Mouse (Mus musculus): ENCODE data around the gene Tmsb4x. TPM values are rescaled to one million over a fixed set of nuclear protein-coding genes. Genes with fewer than 3 reads are reported as not detected.

Gene Tmsb4x
- polyA plus RNA-seq, 1 experiment from 2014 or later: 1,267 TPM

GRCm38 (mm10) chrX:167205813-167206520 lies 3.1 kb downstream of the Tmsb4x start:
- no peak overlapping the region for H3K4me2 ChIP-seq (ENCODE audit: low read depth, severe bottlenecking)
- no peak overlapping the region for H3K27ac ChIP-seq (replicated peaks; ENCODE audit: low read depth, low read length)
- H3K36me3 ChIP-seq (ENCODE audit: control insufficient read depth, insufficient read depth, low read length): no peaks in the 10 kb centered on the region
- ATAC-seq (ENCODE audit: insufficient number of reproducible peaks, low FRiP score, low TSS enrichment, low read depth) (no peak), DNase-seq (ENCODE audit: low spot score) (no peak)
- H3K9me3 ChIP-seq (ENCODE audit: control insufficient read depth, low read length): no peaks in the 10 kb centered on the region
- H3K4me1 ChIP-seq (ENCODE audit: control insufficient read depth, insufficient read depth, low read length): no peaks in the 10 kb centered on the region
- H3K27me3 ChIP-seq (ENCODE audit: control insufficient read depth, insufficient read depth, low read length): peaks cover 21% of the 10 kb centered on the region
- 72% methylated on average over 8 of the region's 8 CpGs for WGBS
- no peak overlapping the region for H3K9ac ChIP-seq (ENCODE audit: low read length)
- H3K4me3 ChIP-seq (ENCODE audit: low read depth, low read length): no peak overlapping the region

- no peaks in the 10 kb centered on the region for H3K4me1 ChIP-seq (ENCODE audit: control insufficient read depth, insufficient read depth, low read length)
- ATAC-seq (ENCODE audit: insufficient number of reproducible peaks, low FRiP score, low TSS enrichment, low read depth) (no peak), DNase-seq (ENCODE audit: low spot score) (no peak)
- H3K4me3 ChIP-seq (ENCODE audit: low read depth, low read length): no peak overlapping the region
- H3K9me3 ChIP-seq (ENCODE audit: control insufficient read depth, low read length): no peaks in the 10 kb centered on the region
- no peak overlapping the region for H3K4me2 ChIP-seq (ENCODE audit: low read depth, severe bottlenecking)
- 87% methylated on average over 2 of the region's 2 CpGs for WGBS
- H3K27ac ChIP-seq (replicated peaks; ENCODE audit: low read depth, low read length): no peak overlapping the region
- H3K36me3 ChIP-seq (ENCODE audit: control insufficient read depth, insufficient read depth, low read length): no peaks in the 10 kb centered on the region
- H3K9ac ChIP-seq (ENCODE audit: low read length): no peak overlapping the region
- H3K27me3 ChIP-seq (ENCODE audit: control insufficient read depth, insufficient read depth, low read length): peaks cover 3% of the 10 kb centered on the region; the same call in 1 of the 2 replicates
Measured at GRCm38 (mm10) chrX:167201365-167201764, 7.8 kb downstream of the Tmsb4x start.

GRCm38 (mm10) chrX:167195228-167195649 lies 13.9 kb downstream of the Tmsb4x start:
- Histone ChIP-seq H3K4me3 (ENCODE audit: low read depth, low read length) (no peak overlapping the region), H3K27ac (replicated peaks; ENCODE audit: low read depth, low read length) (no peak overlapping the region), H3K9ac (ENCODE audit: low read length) (no peak overlapping the region), H3K4me2 (ENCODE audit: low read depth, severe bottlenecking) (no peak overlapping the region), H3K27me3 (ENCODE audit: control insufficient read depth, insufficient read depth, low read length) (peaks cover 3% of the 10 kb centered on the region; the same call in 1 of the 2 replicates), H3K4me1 (ENCODE audit: control insufficient read depth, insufficient read depth, low read length) (no peaks in the 10 kb centered on the region), H3K36me3 (ENCODE audit: control insufficient read depth, insufficient read depth, low read length) (no peaks in the 10 kb centered on the region), H3K9me3 (ENCODE audit: control insufficient read depth, low read length) (no peaks in the 10 kb centered on the region)
- DNase-seq (ENCODE audit: low spot score): no peak
- WGBS: 74% methylated on average over 2 of the region's 2 CpGs
- ATAC-seq (ENCODE audit: insufficient number of reproducible peaks, low FRiP score, low TSS enrichment, low read depth): no peak

GRCm38 (mm10) chrX:167186306-167186705 lies 22.8 kb downstream of the Tmsb4x start:
- H3K36me3 ChIP-seq (ENCODE audit: control insufficient read depth, insufficient read depth, low read length): no peaks in the 10 kb centered on the region
- H3K4me3 ChIP-seq (ENCODE audit: low read depth, low read length): no peak overlapping the region
- H3K4me1 ChIP-seq (ENCODE audit: control insufficient read depth, insufficient read depth, low read length): no peaks in the 10 kb centered on the region
- ATAC-seq (ENCODE audit: insufficient number of reproducible peaks, low FRiP score, low TSS enrichment, low read depth) (no peak), DNase-seq (ENCODE audit: low spot score) (no peak)
- H3K27me3 ChIP-seq (ENCODE audit: control insufficient read depth, insufficient read depth, low read length): no peaks in the 10 kb centered on the region
- 46% methylated on average over 2 of the region's 2 CpGs for WGBS
- H3K9ac ChIP-seq (ENCODE audit: low read length): no peak overlapping the region
- no peaks in the 10 kb centered on the region for H3K9me3 ChIP-seq (ENCODE audit: control insufficient read depth, low read length)
- no peak overlapping the region for H3K27ac ChIP-seq (replicated peaks; ENCODE audit: low read depth, low read length)
- no peak overlapping the region for H3K4me2 ChIP-seq (ENCODE audit: low read depth, severe bottlenecking)

GRCm38 (mm10) chrX:167183535-167183934 lies 25.6 kb downstream of the Tmsb4x start:
- Histone ChIP-seq H3K27me3 (ENCODE audit: control insufficient read depth, insufficient read depth, low read length) (peaks cover 3% of the 10 kb centered on the region; the same call in 1 of the 2 replicates), H3K36me3 (ENCODE audit: control insufficient read depth, insufficient read depth, low read length) (no peaks in the 10 kb centered on the region), H3K4me1 (ENCODE audit: control insufficient read depth, insufficient read depth, low read length) (no peaks in the 10 kb centered on the region), H3K9ac (ENCODE audit: low read length) (no peak overlapping the region), H3K27ac (replicated peaks; ENCODE audit: low read depth, low read length) (no peak overlapping the region), H3K4me2 (ENCODE audit: low read depth, severe bottlenecking) (no peak overlapping the region), H3K4me3 (ENCODE audit: low read depth, low read length) (no peak overlapping the region), H3K9me3 (ENCODE audit: control insufficient read depth, low read length) (no peaks in the 10 kb centered on the region)
- DNase-seq (ENCODE audit: low spot score) (no peak), ATAC-seq (ENCODE audit: insufficient number of reproducible peaks, low FRiP score, low TSS enrichment, low read depth) (no peak)
- 84% methylated on average over 6 of the region's 6 CpGs for WGBS

- 85% methylated on average over 5 of the region's 5 CpGs for WGBS
- Histone ChIP-seq H3K4me2 (ENCODE audit: low read depth, severe bottlenecking) (no peak overlapping the region), H3K27ac (replicated peaks; ENCODE audit: low read depth, low read length) (no peak overlapping the region), H3K9ac (ENCODE audit: low read length) (no peak overlapping the region), H3K27me3 (ENCODE audit: control insufficient read depth, insufficient read depth, low read length) (peaks cover 3% of the 10 kb centered on the region; the same call in 1 of the 2 replicates), H3K4me1 (ENCODE audit: control insufficient read depth, insufficient read depth, low read length) (no peaks in the 10 kb centered on the region), H3K4me3 (ENCODE audit: low read depth, low read length) (no peak overlapping the region), H3K9me3 (ENCODE audit: control insufficient read depth, low read length) (no peaks in the 10 kb centered on the region), H3K36me3 (ENCODE audit: control insufficient read depth, insufficient read depth, low read length) (no peaks in the 10 kb centered on the region)
- DNase-seq (ENCODE audit: low spot score) (no peak), ATAC-seq (ENCODE audit: insufficient number of reproducible peaks, low FRiP score, low TSS enrichment, low read depth) (no peak)
Measured at GRCm38 (mm10) chrX:167182411-167182810, 26.7 kb downstream of the Tmsb4x start.

- Histone ChIP-seq H3K4me1 (ENCODE audit: control insufficient read depth, insufficient read depth, low read length) (no peaks in the 10 kb centered on the region), H3K9me3 (ENCODE audit: control insufficient read depth, low read length) (no peaks in the 10 kb centered on the region), H3K4me2 (ENCODE audit: low read depth, severe bottlenecking) (no peak overlapping the region), H3K9ac (ENCODE audit: low read length) (no peak overlapping the region), H3K4me3 (ENCODE audit: low read depth, low read length) (no peak overlapping the region), H3K27me3 (ENCODE audit: control insufficient read depth, insufficient read depth, low read length) (peaks cover 3% of the 10 kb centered on the region; the same call in 1 of the 2 replicates), H3K27ac (replicated peaks; ENCODE audit: low read depth, low read length) (no peak overlapping the region), H3K36me3 (ENCODE audit: control insufficient read depth, insufficient read depth, low read length) (no peaks in the 10 kb centered on the region)
- no peak for ATAC-seq (ENCODE audit: insufficient number of reproducible peaks, low FRiP score, low TSS enrichment, low read depth)
- 75% methylated on average over 4 of the region's 4 CpGs for WGBS
- no peak for DNase-seq (ENCODE audit: low spot score)
Measured at GRCm38 (mm10) chrX:167179961-167180642, 29.0 kb downstream of the Tmsb4x start.

GRCm38 (mm10) chrX:167179549-167179948 lies 29.6 kb downstream of the Tmsb4x start:
- ATAC-seq (ENCODE audit: insufficient number of reproducible peaks, low FRiP score, low TSS enrichment, low read depth): no peak
- Histone ChIP-seq H3K36me3 (ENCODE audit: control insufficient read depth, insufficient read depth, low read length) (no peaks in the 10 kb centered on the region), H3K9me3 (ENCODE audit: control insufficient read depth, low read length) (no peaks in the 10 kb centered on the region), H3K27me3 (ENCODE audit: control insufficient read depth, insufficient read depth, low read length) (peaks cover 3% of the 10 kb centered on the region; the same call in 1 of the 2 replicates), H3K4me1 (ENCODE audit: control insufficient read depth, insufficient read depth, low read length) (no peaks in the 10 kb centered on the region), H3K4me3 (ENCODE audit: low read depth, low read length) (no peak overlapping the region), H3K9ac (ENCODE audit: low read length) (no peak overlapping the region), H3K27ac (replicated peaks; ENCODE audit: low read depth, low read length) (no peak overlapping the region), H3K4me2 (ENCODE audit: low read depth, severe bottlenecking) (no peak overlapping the region)
- whole genome bisulfite sequencing: 86% methylated on average over 3 of the region's 3 CpGs
- DNase-seq (ENCODE audit: low spot score): no peak
